Mouse (Mus musculus) retina, postnatal 1 day (tissue): Measurements from ENCODE around the gene Ubac2.

ENCODE experiments used
- DNase-seq: peaks from one replicate; pipeline ENCODE4 v3.0.0-alpha.2; 2012

The Ubac2 gene

DNA sequence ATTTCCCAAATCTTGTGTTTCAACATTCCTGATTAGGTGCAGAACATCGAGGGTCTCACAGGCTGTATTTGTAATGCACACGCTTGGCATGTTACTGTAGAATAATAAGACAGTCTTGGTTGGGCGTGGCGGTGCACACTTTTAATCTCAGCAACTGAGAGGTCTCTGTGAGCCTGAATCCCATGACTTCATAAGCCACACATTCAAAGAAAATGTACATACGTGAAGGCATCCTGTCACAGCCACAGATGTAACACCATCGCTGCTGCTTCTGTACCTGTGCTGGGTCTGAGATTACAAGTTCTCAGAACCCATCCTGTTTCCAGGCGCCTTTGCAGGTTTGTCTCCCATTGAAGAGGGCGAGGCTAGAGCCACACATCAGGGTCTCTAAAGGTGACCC is 133.3 kb downstream of the Ubac2 start:
- DNase-seq: no peak

DNA sequence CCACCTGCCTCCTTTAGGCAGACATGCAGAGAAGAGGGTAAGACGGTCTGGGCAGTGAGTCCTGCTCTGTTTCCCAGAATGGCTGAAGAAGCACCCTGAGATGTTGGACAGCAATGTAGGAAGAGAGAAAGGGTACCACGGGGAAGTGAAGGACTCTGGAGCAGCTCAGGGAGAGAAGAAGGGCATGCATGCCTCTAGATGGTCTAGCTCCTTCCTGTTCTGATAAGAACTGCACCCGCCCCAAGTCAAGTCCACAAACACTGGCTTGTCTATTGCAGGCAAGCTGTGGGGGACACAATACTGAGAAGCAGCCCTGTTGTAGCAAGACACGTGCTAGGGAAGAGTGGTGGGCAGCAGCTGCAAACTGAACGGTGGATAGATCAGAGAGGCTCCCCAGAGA is 133.8 kb downstream of the Ubac2 start:
- DNase-seq: no peak

DNA sequence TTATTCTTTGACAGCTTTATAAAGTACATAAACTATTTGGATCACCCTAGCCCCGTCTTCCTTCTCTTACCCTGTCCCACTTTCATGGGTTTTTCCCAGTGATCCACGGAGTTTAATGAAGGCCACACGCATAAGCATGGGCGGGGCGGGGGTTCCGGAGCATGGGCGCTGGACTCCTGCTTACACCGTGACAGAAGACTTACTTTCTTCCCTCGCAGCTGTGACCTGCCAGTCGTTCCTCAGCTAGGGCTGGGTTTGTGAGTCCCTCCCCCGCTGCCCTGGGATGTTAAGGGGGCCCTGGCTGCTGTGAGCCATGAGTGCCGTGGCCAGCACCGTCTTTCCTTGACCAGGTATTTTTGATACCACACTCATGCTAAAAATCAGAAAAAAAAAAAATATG is 134.4 kb downstream of the Ubac2 start:
- DNase-seq: no peak

DNA sequence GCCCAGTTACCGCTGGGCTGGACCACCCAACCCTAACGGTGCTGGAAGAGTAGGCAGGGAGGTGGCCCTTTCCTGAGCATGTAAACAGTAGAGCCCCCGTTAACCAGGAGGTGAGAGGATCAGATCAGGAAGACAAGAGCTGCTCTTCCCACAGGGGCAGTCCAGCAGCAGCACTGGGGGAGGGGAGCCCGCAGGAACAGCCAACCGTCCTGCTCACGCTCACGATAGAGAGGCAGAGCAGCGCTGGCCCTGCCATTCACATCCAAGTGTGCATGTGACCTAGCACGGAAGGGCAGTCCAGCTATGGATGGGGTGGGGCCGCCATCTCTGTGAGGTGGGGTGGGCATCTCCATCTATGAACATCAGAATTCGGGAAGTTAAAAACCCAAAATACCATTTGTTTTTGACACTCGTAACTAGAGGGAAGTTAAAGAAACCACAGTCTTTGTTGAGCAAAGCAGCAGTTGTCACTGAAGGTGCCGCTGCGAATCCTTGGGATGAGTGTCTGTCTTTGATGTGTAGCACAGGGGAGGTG is 135.1 kb downstream of the Ubac2 start:
- DNase-seq: no peak

DNA sequence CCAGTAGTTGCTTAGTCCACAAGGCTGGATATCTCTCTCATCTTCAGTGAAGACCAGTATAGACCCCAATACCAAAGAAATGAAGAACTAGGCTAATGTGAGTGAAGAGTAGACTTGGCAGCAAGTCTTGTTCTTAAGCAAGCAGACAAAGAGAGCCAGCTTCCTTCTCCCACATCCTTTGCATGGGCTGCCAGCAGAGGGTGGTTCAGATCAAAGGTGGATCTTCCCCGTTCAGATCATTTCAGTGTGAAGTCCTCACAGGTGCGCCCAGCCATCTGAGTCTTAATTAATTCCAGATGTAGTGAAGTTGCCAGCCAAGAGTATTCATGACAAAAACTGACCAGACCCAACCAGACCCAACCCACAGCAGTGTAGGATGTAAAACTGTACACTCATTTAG is 139.5 kb downstream of the Ubac2 start:
- no peak for DNase-seq

DNA sequence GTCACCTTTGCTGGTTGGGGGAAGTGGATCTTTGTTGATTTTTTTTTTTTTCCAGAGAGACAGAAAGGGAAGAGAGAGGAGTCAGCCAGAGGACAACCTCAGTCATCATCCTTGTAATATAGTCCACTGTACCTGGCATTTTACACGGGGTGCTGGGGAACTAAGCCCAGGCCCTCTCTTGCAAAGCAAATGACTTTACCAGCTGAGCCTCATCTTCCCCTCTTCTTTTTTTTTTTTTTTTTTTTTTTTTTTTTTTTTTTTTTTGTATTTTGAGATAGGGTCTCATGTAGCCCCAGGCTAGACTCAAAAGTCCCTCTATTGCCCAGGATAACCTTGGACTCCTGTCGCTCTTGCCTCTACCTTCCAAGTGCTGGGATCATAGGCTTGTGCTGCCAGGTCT is 141.0 kb downstream of the Ubac2 start:
- no peak for DNase-seq

DNA sequence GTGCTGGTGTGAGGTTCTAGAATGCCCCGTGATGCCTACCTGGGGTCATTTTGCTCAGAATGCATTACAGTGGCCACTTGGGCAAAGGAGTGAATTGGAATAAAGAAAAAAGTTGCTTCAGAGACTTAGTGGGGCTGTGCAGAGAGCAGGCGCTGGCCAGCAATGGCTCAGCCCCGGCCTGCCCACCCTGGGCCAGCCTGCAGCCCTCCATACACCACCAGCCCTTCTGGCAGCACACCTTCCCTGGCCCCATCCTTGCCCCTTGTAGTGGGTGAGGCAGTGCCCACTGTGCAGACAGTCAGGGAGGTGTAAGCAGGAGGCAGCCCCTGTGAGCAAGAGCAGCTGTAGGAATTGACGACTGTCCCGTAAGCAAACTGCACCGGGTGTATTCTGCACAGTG is 142.1 kb downstream of the Ubac2 start:
- DNase-seq: no peak

DNA sequence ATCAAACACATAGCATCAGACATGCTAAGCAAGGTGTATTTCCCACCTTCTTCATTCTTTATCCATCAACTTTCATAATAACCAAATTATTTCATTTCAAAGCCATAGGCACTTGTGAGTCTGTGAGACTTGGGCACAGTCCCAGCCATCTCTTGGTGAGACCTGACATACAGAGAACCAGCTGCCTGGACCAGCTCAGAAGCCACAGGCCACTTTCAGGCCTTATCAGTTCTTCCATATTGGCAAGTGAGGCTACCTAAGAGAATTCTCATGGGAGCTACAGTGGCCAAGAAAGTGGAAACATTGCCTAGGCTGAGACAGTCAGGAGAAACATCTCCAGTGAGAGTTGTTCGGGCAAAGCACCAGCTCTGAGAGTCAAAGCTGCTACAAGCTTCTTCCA is 144.6 kb downstream of the Ubac2 start:
- DNase-seq: no peak

DNA sequence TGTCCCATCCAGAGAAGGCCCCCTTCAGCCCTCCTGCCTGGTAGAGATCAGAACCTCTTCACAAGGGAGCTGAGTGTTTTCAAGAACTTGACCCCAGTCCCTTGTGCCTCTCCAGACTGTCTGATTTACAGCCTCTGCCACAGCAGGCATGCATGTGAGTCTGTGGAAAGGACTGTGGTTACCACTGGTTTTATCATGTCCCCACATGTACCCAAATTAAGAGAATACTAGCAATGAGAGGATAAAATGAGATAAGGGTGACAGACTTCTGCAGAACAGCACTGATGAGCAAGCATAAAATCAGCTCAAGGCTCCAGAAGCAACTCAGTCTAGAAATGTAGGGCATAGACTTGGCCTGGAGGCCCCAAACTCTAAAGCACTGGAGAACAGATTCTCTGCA is 145.5 kb downstream of the Ubac2 start:
- no peak for DNase-seq

DNA sequence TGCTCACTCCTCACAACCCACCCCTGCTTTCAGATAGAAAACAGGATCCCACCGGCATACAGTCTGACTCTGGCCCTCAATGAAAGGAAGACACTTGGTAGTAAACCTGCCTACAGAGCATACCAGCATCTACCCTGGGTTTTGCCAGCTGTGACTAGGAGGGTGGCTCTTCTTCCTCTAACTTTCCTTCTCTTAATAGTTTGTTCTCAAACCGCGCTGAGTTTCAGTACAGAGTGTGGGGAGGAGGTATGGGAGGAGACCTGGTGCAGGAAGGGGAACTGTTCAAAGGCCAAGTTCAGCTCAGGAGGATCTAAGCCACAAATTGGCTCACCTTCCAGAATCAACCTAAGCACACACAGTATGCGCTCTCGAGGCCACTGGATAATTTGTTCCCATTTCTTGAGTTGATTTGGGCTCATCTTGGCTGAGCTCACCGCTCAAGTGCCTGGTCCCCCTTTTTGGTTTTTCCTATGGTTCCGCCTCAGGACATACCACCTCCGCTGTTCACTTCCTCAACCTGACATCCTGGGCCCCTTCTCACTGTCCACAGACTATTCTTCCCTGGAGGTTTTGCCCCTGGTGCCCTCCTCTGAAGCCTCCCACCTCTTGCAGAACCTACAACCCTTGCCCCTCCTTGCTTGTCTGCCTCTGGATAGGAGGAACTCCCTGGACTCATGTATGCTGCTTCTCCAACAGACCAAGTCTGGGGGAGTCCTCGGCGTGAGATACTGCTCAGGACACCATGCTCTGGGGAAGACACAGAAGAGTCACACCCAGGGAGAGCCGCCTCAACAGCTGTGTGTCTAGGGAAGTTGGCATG is 150.7 kb downstream of the Ubac2 start:
- no peak for DNase-seq

DNA sequence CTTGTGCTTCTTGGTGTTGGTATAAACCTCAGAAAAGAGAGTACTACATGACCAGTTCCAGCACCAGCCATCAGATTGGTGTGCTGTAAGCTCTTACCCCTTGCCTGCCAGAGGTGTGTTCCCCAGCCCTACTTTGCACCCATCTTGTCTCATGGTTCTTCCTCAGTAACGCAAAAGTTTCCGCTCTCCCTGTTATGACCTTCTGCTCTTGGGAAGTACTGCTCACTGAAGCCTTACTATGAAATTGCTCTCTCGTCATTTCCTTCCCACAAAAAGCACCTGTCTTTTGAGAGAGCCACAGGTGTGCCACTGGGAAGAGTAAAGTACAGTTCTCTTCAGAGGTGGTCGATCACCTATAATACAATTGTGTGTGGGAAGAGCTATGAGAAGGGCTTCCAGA is 151.4 kb downstream of the Ubac2 start:
- no peak for DNase-seq

DNA sequence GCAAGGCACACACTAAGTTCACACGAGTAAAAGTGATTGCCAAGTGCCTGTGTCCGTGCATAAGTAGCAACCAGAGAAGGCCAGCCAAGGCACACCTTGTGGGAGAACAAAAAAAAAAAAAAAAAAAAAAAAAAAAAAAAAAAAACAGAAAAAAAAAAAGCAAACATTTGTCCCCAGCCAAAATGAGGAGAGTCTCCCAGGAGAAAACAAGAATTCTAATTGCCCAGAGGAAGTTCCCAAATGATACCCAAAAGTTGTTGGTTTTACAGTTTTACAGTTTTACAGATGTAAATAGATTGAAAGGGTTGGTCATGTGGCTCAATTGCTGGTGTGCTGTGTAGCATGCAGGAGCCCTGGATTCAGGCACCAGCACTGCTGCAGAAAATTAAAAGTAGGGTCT is 153.6 kb downstream of the Ubac2 start:
- no peak for DNase-seq

DNA sequence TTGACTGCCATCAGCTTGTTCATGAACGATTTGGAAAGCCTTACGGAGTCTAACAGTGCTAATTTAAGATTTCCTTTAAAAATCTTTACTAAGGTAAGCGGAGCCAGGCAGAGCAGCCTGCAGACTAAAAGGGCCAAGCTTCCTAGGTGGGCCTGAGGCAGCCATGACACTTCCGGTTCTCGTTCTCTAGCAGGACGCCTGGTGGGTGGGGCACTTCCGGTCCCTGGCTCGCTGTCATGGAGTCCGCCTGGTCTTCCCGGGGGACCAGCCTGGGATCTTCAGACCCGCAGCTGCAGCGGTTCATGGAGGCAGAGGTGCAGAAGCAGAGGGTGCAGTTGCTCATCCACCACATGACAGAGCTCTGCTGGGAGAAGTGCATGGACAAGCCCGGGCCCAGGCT is 156.0 kb downstream of the Ubac2 start, which contains the start of gene Timm8a2:
Gene Timm8a2 (plus strand): TSS at position 224 of the 400 bp plus-strand sequence.
- DNase-seq: no peak

DNA sequence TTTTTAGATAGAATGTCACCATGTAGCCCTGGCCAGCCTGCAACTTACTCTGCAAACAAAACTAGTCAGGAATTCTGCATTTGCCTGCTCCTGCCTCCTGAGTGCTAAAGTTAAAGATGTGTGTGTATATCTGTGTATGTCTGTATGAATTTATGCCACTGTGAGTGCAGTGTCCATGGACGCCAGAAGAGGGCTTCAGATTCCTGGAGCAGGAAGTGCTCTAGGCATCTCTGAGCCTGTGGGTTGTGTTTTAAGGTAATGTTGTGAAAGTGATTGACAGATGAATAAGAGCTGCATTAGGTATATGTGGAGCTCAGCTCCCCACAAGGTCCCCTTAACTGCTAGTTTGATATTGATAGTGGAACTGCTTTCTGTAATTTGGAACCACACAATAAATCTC is 156.8 kb downstream of the Ubac2 start:
- no peak for DNase-seq

DNA sequence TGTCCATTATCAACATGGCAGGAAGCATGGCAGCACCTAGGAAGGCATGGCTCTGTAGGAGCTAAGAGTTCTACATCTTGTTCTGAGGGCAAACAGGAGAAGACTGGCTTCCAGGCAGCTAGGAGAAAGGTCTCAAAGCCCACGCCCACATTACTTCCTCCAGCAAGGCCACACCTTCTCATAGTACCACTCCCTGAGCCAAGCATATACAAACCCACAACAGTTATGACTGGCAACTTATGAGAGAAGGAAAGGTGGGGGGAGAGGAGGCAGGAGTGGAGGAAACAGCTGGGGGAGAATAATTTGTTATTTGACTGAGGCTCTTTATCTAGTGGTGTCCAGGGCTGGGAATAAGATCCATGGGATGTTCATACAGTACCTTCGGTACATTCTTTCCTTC is 157.4 kb downstream of the Ubac2 start:
- DNase-seq: no peak

DNA sequence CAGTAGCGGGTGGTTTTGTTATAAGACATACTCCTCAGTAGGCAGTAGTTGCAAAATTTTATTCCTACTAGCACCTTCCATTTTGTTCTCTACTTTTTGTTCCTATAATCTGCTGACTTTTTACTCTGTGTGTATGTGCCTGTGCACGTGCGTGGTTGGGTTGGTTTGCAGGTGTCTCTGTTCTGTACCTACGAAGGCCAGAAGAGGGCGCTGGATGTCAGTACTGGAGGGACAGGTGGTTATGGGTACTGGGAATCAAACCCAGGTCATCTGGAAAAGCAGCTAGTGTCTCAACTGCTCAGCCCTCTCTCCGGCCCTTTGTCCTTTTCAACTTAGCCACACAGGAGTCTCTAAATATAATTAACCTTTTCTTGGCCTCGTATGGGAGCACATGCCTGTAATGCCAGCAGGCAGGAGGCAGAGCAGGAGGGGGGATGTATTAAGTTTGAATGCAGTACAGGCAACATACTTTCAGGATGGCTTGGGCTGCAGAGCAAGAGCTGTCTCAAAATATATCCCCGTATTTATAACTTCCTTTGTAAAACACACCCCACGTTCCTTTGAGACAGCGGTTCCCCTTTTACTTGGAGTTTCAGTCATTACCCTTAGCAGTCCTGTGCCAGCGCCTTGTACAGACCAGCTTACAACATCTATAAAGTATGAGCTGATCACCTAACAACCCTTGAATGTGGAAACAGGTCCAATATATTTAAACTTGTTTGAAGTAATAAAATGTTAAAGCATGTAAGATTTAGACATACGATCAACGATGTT is 160.6 kb downstream of the Ubac2 start:
- no peak for DNase-seq

DNA sequence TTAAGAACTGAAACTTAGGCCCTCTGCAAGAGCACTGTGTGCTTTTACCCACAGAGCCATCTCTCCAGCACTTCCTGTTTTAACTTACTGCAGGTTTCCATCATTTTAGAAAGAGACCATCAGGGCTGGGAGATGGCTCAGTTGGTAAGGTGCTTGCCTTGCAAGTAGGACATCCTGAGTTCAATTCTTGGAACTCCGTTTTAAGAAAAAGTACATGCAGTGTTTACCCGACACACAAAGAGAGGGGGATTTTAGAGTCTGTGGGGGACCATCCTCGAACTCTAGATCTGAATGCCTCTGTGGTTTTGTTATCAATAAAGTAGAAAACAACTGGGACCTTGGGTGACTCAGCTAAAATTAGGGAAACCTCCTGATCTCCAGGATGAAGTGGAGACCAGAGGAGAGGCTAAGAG is 163.0 kb downstream of the Ubac2 start:
- DNase-seq: no peak

DNA sequence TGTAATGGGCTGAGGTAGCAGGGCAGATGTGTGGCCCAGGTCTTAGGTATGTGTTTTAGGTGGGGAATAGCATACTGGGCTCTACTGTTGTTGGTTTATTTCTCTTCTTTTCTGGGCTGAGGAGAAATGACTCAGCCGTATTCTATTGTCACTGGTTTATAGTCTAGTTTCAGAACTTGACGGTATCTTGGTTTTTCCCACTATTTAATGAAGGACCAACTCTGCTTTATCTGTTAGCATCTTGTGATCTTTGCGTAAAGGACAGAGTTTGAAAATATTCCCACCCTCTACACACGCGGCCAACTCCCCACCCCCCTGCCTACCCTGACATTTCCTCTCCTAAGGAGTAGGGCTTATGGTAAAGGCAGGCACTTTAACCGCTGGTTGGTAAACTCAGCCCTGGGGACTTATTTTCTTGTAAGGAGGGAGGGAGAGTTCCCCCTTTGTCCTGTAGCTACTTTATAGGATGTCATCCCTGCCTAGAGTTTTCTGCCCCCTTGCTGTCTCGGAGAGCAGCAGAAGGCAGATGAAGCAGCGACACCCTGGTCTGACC is 163.8 kb downstream of the Ubac2 start:
- DNase-seq: no peak

DNA sequence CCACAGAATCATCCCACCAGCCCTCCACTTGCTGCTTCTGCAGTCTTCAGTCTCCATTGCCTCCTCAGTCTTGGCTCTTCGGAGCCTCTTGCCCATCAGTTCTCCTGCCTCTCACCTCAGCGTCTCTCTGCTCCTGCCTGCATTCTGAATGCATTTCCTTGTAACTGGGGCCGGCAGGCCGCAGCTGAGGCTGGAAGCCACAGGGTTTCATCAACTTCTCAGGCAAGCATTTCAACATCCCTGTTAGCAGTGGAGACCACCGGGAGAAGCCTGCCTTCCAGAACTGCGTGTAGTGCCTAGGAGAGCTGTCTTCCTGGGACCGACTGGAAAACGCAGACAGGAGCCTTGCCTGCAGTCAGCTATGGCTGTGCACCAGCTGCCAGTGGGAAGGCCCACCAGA is 169.4 kb downstream of the Ubac2 start:
- no peak for DNase-seq

DNA sequence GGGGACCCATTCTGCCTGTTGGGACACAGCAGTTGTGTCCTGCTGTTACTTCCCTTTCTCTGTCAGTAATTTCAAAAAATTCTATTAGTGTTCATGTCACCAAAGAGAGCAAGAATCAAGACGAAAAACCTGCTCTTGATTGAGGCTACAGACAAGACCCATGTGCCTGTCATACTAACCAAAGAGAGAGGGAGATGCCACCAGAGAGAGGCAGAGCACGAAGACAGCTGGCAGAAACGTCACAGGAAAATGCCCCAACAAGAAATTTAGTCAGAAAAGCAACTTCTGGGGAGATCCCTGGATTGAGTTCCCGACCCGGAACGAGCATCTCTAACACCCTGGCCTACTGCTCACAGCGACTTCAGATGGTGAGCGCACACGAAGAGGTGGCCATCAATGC is 170.4 kb downstream of the Ubac2 start:
- no peak for DNase-seq

DNA sequence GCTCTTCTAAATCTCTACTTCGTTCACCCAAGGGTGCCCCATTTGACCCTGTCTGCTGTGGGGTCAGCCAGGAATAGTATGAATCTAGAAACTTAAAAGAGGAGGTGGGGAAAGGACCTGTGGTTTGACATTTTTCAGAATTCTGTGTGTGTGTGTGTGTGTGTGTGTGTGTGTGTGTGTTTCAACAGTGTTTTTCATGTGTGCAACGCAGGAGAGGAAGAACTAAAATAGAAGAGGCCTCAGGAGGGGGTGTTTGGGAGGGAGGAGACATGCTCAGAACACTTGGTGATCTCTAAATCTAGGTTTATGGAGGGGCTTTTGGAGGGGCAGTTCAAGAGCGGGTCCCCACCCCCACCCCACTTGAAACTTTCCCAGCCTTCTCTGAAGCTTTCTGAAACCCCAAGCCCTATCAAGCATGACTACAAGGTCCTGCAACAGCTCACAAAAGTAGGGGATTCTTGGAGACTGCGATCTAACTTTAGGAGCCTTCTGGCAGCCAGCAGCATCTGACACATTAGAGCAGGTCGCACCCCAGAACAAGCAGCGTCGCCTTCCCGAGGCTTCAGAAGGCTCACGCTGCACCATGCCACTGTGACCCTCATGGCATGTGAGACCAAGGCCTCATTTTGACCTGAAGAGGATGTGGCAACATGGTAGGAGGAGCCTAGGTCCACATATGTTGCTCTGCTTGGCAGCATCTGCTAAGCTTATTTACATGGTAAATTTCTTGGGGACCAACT is 174.6 kb downstream of the Ubac2 start:
- DNase-seq: no peak

DNA sequence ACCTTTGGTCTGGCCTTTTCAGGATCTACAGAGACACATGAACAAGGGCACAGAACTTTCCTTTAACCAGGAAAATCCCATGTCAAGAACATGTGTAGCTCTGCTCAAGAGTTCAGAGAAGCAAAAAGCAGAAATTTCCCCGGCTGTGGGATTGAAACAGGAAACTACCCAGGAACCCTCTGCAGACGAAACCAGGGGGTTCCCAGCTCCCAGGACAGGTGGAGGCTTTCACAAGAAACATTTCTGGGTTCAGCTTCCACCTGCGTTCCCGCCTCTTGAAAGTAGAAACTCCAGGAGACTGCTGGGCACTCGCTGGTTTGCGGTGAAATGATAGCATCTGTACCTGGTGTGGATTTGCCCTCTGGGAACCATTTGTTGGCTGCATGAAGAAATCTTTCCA is 178.5 kb downstream of the Ubac2 start:
- DNase-seq: no peak

DNA sequence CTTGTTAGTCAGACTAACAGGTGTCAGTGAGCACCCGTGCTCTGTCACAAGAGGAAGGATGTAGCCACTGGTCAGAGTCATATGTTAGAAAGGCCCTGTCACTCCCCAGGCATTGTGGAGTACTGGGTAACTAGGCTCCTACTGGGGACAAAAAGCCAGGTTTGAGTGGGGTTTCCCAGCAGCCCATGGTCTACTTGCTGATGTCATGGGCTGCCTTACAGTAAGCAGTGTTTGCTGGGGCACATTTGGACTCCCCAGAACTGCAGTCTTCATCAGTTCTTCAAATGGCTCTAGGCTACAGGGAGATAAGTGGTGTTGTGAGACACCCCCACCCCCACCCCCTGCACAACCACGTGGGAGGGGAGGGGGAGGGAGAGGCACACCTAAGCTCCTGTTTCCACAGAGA is 179.5 kb downstream of the Ubac2 start:
- no peak for DNase-seq
